In genomic region chr16:88289421-88290081, GRCm38 (mm10) we compare ENCODE assay signal across 8 mouse cellular contexts. TPM values are rescaled to one million over a fixed set of nuclear protein-coding genes. Genes with fewer than 3 reads are reported as not detected.
DNase-seq lines count a peak whose midpoint lies in the region; ATAC-seq and TF ChIP-seq lines count a peak whose summit lies in the region.

No protein-coding gene starts in this region.

- peak; percentile 82 for ATAC-seq in hindbrain, embryonic 12.5 days (ENCODE audit: low FRiP score)
- peak; percentile 81 for ATAC-seq in midbrain, embryonic 15.5 days (replicated peaks)

- peaks cover 69% of the 10 kb centered on the region for H3K27me3 ChIP-seq in embryonic facial prominence, embryonic 10.5 days (replicated peaks; ENCODE audit: low read depth, poor library complexity, severe bottlenecking)
- peaks cover 16% of the 10 kb centered on the region for H3K27me3 ChIP-seq in hindbrain, embryonic 12.5 days
- 0 out of 2 replicates have a peak, but pooled peaks cover 11% of the 10 kb centered on the region for H3K27me3 ChIP-seq in midbrain, embryonic 15.5 days (replicated peaks)

- peak overlapping the region; percentile 51 for H3K4me3 ChIP-seq in left cerebral cortex, adult 2 months
- H3K4me3 ChIP-seq in embryonic facial prominence, embryonic 10.5 days: peak overlapping the region; percentile 69
- H3K4me3 ChIP-seq in hindbrain, embryonic 12.5 days: peak overlapping the region; percentile 57
- peak overlapping the region; percentile 50 for H3K4me3 ChIP-seq in midbrain, embryonic 15.5 days

- H3K4me1 ChIP-seq in embryonic facial prominence, embryonic 10.5 days: peaks cover 15% of the 10 kb centered on the region
- peaks cover 6% of the 10 kb centered on the region; the same call in 1 of the 2 replicates for H3K4me1 ChIP-seq in hindbrain, embryonic 12.5 days
- peaks cover 16% of the 10 kb centered on the region for H3K4me1 ChIP-seq in midbrain, embryonic 15.5 days

- WGBS in embryonic facial prominence, embryonic 10.5 days: under 1% methylated on average over 40 of the region's 40 CpGs
- WGBS in hindbrain, embryonic 12.5 days: under 1% methylated on average over 40 of the region's 40 CpGs
- under 1% methylated on average over 40 of the region's 40 CpGs for WGBS in midbrain, embryonic 15.5 days

- no peak overlapping the region; the same call in 1 of the 2 replicates for H3K27ac ChIP-seq in left cerebral cortex, adult 2 months
- H3K27ac ChIP-seq in embryonic facial prominence, embryonic 10.5 days (replicated peaks): peak overlapping the region; percentile 44; the same call in 1 of the 2 replicates
- H3K27ac ChIP-seq in hindbrain, embryonic 12.5 days: peak overlapping the region; percentile 18; the same call in 1 of the 2 replicates
- peak overlapping the region; percentile 59 for H3K27ac ChIP-seq in midbrain, embryonic 15.5 days

- H3K36me3 ChIP-seq in embryonic facial prominence, embryonic 10.5 days (replicated peaks): no peaks in the 10 kb centered on the region
- H3K36me3 ChIP-seq in hindbrain, embryonic 12.5 days: no peaks in the 10 kb centered on the region
- no peaks in the 10 kb centered on the region for H3K36me3 ChIP-seq in midbrain, embryonic 15.5 days (replicated peaks)

- peak overlapping the region; percentile 97 for H3K4me2 ChIP-seq in hindbrain, embryonic 12.5 days (replicated peaks)
- peak overlapping the region; percentile 96 for H3K4me2 ChIP-seq in midbrain, embryonic 15.5 days

- no peaks in the 10 kb centered on the region for H3K9me3 ChIP-seq in embryonic facial prominence, embryonic 10.5 days
- H3K9me3 ChIP-seq in hindbrain, embryonic 12.5 days (replicated peaks): no peaks in the 10 kb centered on the region
- no peaks in the 10 kb centered on the region for H3K9me3 ChIP-seq in midbrain, embryonic 15.5 days

- intact Hi-C loops in left cerebral cortex, adult 2 months (cut with DNase I): loop anchor here (5.0 kb wide), 1 partner anchor 447 kb away; no protein-coding TSS in a partner anchor

- peak overlapping the region; percentile 50 for H3K9ac ChIP-seq in hindbrain, embryonic 12.5 days
- peak overlapping the region; percentile 65 for H3K9ac ChIP-seq in midbrain, embryonic 15.5 days

- DNase-seq in left cerebral cortex, adult 2 months (ENCODE audit: extremely low spot score in 1 of 2, low spot score in 2 of 2): peak; percentile 13 to 18
- no peak for DNase-seq in left cerebral cortex, adult 8-10 months (ENCODE audit: low spot score in 2 of 2)
- peak; percentile 53 for DNase-seq in embryonic facial prominence, embryonic 10.5 days (ENCODE audit: low spot score)
- DNase-seq in spleen, postnatal 36 days (ENCODE audit: low spot score in 2 of 2): no peak
- DNase-seq in ovary, postnatal 14 days (ENCODE audit: low spot score): no peak
- DNase-seq in heart, adult 18-20 months: no peak

- no peak for TF ChIP-seq CTCF in left cerebral cortex, adult 2 months (IDR thresholded peaks at IDR 0.05)

RNA-seq across cellular contexts. Expression of gene Grik1, which starts 0.5 kb away (rescaled TPM):
- 10 to 100 TPM; 20.7 to 22.8 TPM for total RNA-seq in left cerebral cortex, adult 2 months (2021)
- 10 to 100 TPM; 17.6 to 19.4 (median 19.0) TPM for total RNA-seq in left cerebral cortex, adult 8-10 months (2022)
- polyA plus RNA-seq in embryonic facial prominence, embryonic 10.5 days (2016; fragmentation: Nextera tagmentation; extraction: Ambion mirVana): 1.0 and 1.5 TPM in 2 replicates
- 6.1 and 8.6 TPM in 2 replicates for polyA plus RNA-seq in hindbrain, embryonic 12.5 days (2016; fragmentation: Nextera tagmentation; extraction: Ambion mirVana)
- polyA plus RNA-seq in midbrain, embryonic 15.5 days (2015; fragmentation: Nextera tagmentation; extraction: Ambion mirVana): 31.3 and 36.8 TPM in 2 replicates
- under 1 TPM in 1 of 2 experiments, not detected in 1; 0.08 TPM for total RNA-seq in heart, adult 18-20 months (2021)

Comparison
In these comparisons a context has a peak if more than half of its experiments do, and no peak if none do; other contexts are left out.
1. DNase-seq: peak in left cerebral cortex, adult 2 months (2 of 2) and embryonic facial prominence, embryonic 10.5 days (single experiment); none in left cerebral cortex, adult 8-10 months (0 of 2), spleen, postnatal 36 days (0 of 2), ovary, postnatal 14 days (single experiment) and heart, adult 18-20 months (0 of 2).
2. RNA of gene Grik1, which starts 0.5 kb away (total RNA-seq): 20.7 to 22.8 TPM in left cerebral cortex, adult 2 months and 17.6 to 19.4 TPM in left cerebral cortex, adult 8-10 months; 0.08 TPM in heart, adult 18-20 months; every median in the first group is over 10 times any median in the second.
3. Peak in every context shown above with its lines, with median percentiles within 50 percentile points of each other: H3K4me3 ChIP-seq.